Mouse (Mus musculus) ES-E14 (cell line): Measurements from ENCODE around the gene Acadsb.

Source experiments
- CHD2 ChIP-seq: IDR thresholded peaks from 2 replicates; pipeline ENCODE4 v1.6.1; 2014; ENCODE audit warnings: mild to moderate bottlenecking, low read depth, low read length, inconsistent platforms
- HCFC1 ChIP-seq: IDR thresholded peaks from 2 replicates; pipeline ENCODE4 v1.6.1; 2012; ENCODE audit warnings: low read length, inconsistent platforms, borderline replicate concordance; ENCODE audit not compliant: insufficient read depth
- ZC3H11A ChIP-seq: IDR thresholded peaks from 2 replicates; pipeline ENCODE4 v1.6.1; 2012; ENCODE audit warnings: low read depth, mild to moderate bottlenecking, inconsistent platforms, low read length, borderline replicate concordance
- ZNF384 ChIP-seq: IDR thresholded peaks from 2 replicates; pipeline ENCODE4 v1.6.1; 2012; ENCODE audit warnings: low read depth, low read length, inconsistent platforms

DNA sequence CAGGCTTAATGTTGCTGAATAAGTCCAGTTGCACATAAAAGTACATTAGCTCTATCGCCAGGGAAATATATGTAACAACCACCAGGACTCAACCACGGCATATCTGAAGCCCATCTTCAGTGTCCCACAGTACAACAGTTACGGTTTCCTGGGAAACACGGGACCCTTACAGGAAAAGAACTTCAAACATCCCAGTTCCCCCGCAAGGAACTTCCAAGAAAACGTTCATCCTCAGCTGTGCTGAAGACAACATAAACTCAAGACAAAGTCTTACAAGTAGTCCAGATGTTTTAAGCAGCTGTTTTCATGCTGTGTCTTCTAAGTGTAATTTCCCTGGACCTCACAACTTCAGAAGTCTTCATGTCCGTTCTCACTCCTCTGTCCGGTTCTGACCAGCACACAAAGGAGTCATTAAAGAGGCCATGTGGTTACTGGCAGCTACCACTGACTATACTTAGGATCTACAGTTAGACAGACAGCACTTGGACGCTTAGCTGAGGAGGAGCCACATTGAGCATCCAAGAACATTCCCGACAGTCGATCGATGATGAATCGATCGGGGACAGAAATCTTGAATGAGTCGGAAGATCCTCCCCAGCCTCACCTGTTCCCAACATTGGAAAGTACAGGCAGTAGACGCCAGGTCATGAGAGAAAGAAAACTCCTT lies 947 bp upstream of the Acadsb start:
- TF ChIP-seq HCFC1 (no peak), ZC3H11A (no peak), CHD2 (0 out of 2 replicates have a peak, but pooled peaks have one; percentile 11), ZNF384 (no peak)
